ENCODE assay signal across 8 mouse cellular contexts in the genomic region with DNA sequence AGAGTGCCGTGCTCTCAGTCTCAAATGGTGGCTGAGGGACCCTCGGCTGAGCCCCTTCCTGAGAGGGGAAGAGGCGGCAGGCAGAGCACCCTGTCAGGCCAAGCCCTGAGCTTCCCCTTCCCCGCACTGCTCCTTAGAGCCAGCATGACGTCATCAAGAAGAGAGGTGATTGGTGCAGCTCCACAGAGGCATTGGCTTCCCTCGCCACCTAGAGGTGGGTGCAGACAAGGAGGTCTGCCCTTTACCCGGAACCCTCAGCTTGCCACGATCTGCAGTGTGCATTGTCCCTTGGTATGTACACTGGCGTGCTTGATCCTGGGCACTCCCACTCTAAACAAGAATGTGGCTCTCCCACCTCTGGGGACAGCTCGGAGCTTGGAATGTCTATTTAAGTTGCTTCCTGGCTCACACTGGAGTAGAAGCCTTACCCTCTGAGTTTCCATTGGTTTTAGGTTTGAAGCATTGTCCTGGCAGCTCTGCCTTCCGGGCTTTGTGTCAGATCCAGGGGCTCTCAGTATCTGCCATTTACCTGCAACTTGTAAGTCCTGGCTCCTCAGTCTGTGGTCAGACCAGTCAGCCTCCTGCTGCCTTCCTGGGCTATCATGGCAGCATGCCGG.
DNase-seq lines count a peak whose midpoint lies in the region; ATAC-seq and TF ChIP-seq lines count a peak whose summit lies in the region.

No protein-coding gene starts in this region.

- H3K36me3 ChIP-seq in kidney, adult 2 months (ENCODE audit: control insufficient read depth, insufficient read depth, low read length): no peaks in the 10 kb centered on the region
- 0 out of 2 replicates have a peak, but pooled peaks cover 2% of the 10 kb centered on the region for H3K36me3 ChIP-seq in neural tube, embryonic 14.5 days (ENCODE audit: control insufficient read depth, insufficient read depth, low read length)

- peak; percentile 76 for TF ChIP-seq CTCF in kidney, adult 2 months (conservative IDR thresholded peaks at IDR 0.05; ENCODE audit: insufficient read depth, insufficient read length, low read depth, low read length)

- H3K27ac ChIP-seq in kidney, adult 2 months (ENCODE audit: insufficient read depth, low read depth, low read length): peak overlapping the region; percentile 52
- H3K27ac ChIP-seq in neural tube, embryonic 14.5 days (ENCODE audit: low read depth, low read length): peak overlapping the region; percentile 75

- peaks cover 61% of the 10 kb centered on the region for H3K4me1 ChIP-seq in kidney, adult 2 months (ENCODE audit: control insufficient read depth, insufficient read depth, low read length)
- H3K4me1 ChIP-seq in neural tube, embryonic 14.5 days (ENCODE audit: control insufficient read depth, insufficient read depth, low read length): peaks cover 16% of the 10 kb centered on the region

- no peaks in the 10 kb centered on the region for H3K9me3 ChIP-seq in neural tube, embryonic 14.5 days (ENCODE audit: control insufficient read depth, low read length)

- peak overlapping the region; percentile 37; the same call in 1 of the 2 replicates for H3K9ac ChIP-seq in neural tube, embryonic 14.5 days (replicated peaks; ENCODE audit: low read depth, low read length)

- 9% methylated on average over 12 of the region's 12 CpGs for WGBS in kidney, adult 2 months
- WGBS in neural tube, embryonic 14.5 days: 18% methylated on average over 12 of the region's 12 CpGs

- no peaks in the 10 kb centered on the region for H3K27me3 ChIP-seq in kidney, adult 2 months (replicated peaks; ENCODE audit: control insufficient read depth, insufficient read depth, low read length)
- no peaks in the 10 kb centered on the region for H3K27me3 ChIP-seq in neural tube, embryonic 14.5 days (ENCODE audit: control insufficient read depth, insufficient read depth, low read length)

- ATAC-seq in neural tube, embryonic 14.5 days (ENCODE audit: low read depth): peak; percentile 89; the same call in 1 of the 2 replicates

- peak overlapping the region; percentile 24 for H3K4me2 ChIP-seq in neural tube, embryonic 14.5 days (ENCODE audit: low read depth, low read length)

- DNase-seq in gastrocnemius, postnatal 25 days: peak; percentile 62
- DNase-seq in gastrocnemius, adult 8-10 months (ENCODE audit: low spot score in 2 of 2): no peak
- DNase-seq in c-Kit-positive CD71-positive TER-119-negative erythroid progenitor cells, embryonic 14.5 days (ENCODE audit: low read depth): peak; percentile 82
- peak; percentile 74 for DNase-seq in heart, adult 8-10 months (ENCODE audit: low spot score)
- peak; percentile 85 for DNase-seq in kidney, adult 2 months
- peak; percentile 82 to 89 for DNase-seq in lung, adult 18-20 months
- DNase-seq in thymus, postnatal 25 days: peak; percentile 88

- no peak overlapping the region for H3K4me3 ChIP-seq in kidney, adult 2 months (ENCODE audit: insufficient read depth, low read depth, low read length)
- no peak overlapping the region for H3K4me3 ChIP-seq in neural tube, embryonic 14.5 days (ENCODE audit: low read depth, low read length)

- TF ChIP-seq POLR2A in kidney, adult 2 months (IDR thresholded peaks at IDR 0.05; ENCODE audit: low read depth, low read length): no peak

Comparison
In these comparisons a context has a peak if more than half of its experiments do, and no peak if none do; other contexts are left out.
1. DNase-seq: peak in gastrocnemius, postnatal 25 days (single experiment), c-Kit-positive CD71-positive TER-119-negative erythroid progenitor cells, embryonic 14.5 days (single experiment), heart, adult 8-10 months (single experiment), kidney, adult 2 months (single experiment), lung, adult 18-20 months (2 of 2) and thymus, postnatal 25 days (single experiment); none in gastrocnemius, adult 8-10 months (0 of 2).